Mouse (Mus musculus) spleen, adult 2 months (tissue): ENCODE results near the gene Abcf2. TPM values are rescaled to one million over a fixed set of nuclear protein-coding genes. Genes with fewer than 3 reads are reported as not detected.

Experiments
- DNase-seq, 2 experiments: peaks; one replicate each; pipeline versions ENCODE4 v3.0.0 to v3.0.0-alpha.2; 2012 to 2021; ENCODE audit warnings: low spot score in 2 of 2, low read depth in 1 of 2
- H3K27ac ChIP-seq: fragments of 200-500 bp; 2 replicates; pipeline ENCODE4 v1.5.1; 2012; ENCODE audit warnings: low read length, inconsistent platforms; ENCODE audit not compliant: insufficient read depth
- H3K27me3 ChIP-seq: fragments of 200-500 bp; 2 replicates; pipeline ENCODE4 v1.6.1; 2012; ENCODE audit warnings: mild to moderate bottlenecking, moderate library complexity, low read length, inconsistent platforms; ENCODE audit not compliant: control insufficient read depth, insufficient read depth
- H3K36me3 ChIP-seq: fragments of 200-500 bp; 2 replicates; pipeline ENCODE4 v1.6.1; 2012; ENCODE audit warnings: mild to moderate bottlenecking, low read length, inconsistent platforms; ENCODE audit not compliant: control insufficient read depth, insufficient read depth
- H3K4me1 ChIP-seq: fragments of 200-500 bp; 2 replicates; pipeline ENCODE4 v1.6.1; 2011; ENCODE audit warnings: inconsistent platforms; ENCODE audit not compliant: control insufficient read depth, insufficient read depth, insufficient read length
- H3K4me3 ChIP-seq: fragments of 200-500 bp; 2 replicates; pipeline ENCODE4 v1.5.1; 2011; ENCODE audit warnings: mild to moderate bottlenecking, inconsistent platforms; ENCODE audit not compliant: insufficient read depth, insufficient read length; ENCODE audit errors: extremely low read depth
- CTCF ChIP-seq: fragments of 200-500 bp; IDR thresholded peaks from 2 replicates; pipeline ENCODE4 v1.5.1; 2011; ENCODE audit warnings: mild to moderate bottlenecking, inconsistent platforms; ENCODE audit not compliant: insufficient read depth, insufficient read length, insufficient replicate concordance; ENCODE audit errors: extremely low read depth
- POLR2A ChIP-seq: fragments of 200-500 bp; IDR thresholded peaks from 2 replicates; pipeline ENCODE4 v1.6.1; 2011; ENCODE audit warnings: low read depth, low read length, inconsistent platforms
- WGBS: fragments of 180-500 bp; shearing (Covaris S2); methylation state at CpG from one replicate; pipeline ENCODE4 v1.1.7; 2018; 5-methylcytosine and 5-hydroxymethylcytosine counted together
- polyA plus RNA-seq: library from polyadenylated mRNA; depleted of rRNA; stranded (reverse); fragments of >200 nt; gene quantifications from 2 replicates; pipeline ENCODE4 v1.2.3, GENCODE M21; 2012

Abcf2 gene
- polyA plus RNA-seq, 1 experiment = 30.6 TPM

- no peaks in the 10 kb centered on the region for H3K36me3 ChIP-seq
- H3K4me1 ChIP-seq = no peaks in the 10 kb centered on the region
- TF ChIP-seq POLR2A (no peak), CTCF (no peak)
- H3K4me3 ChIP-seq = no peak overlapping the region
- DNase-seq = no peak
- no peak overlapping the region for H3K27ac ChIP-seq
- H3K27me3 ChIP-seq = 0 out of 2 replicates have a peak, but pooled peaks cover 2% of the 10 kb centered on the region
- WGBS = 86% methylated on average over 8 of the region's 8 CpGs
Observed at GRCm38 (mm10) chr5:24620116-24620515, 42.8 kb upstream of the Abcf2 start.

- Histone ChIP-seq H3K27me3 (0 out of 2 replicates have a peak, but pooled peaks cover 2% of the 10 kb centered on the region), H3K4me3 (no peak overlapping the region), H3K36me3 (no peaks in the 10 kb centered on the region), H3K4me1 (no peaks in the 10 kb centered on the region), H3K27ac (no peak overlapping the region)
- no peak for TF ChIP-seq CTCF
- no peak for TF ChIP-seq POLR2A
- DNase-seq = no peak
- WGBS = 88% methylated on average over 3 of the region's 3 CpGs
Observed at GRCm38 (mm10) chr5:24618921-24619320, 41.7 kb upstream of the Abcf2 start.

- Histone ChIP-seq H3K4me3 (no peak overlapping the region), H3K27ac (no peak overlapping the region), H3K4me1 (no peaks in the 10 kb centered on the region), H3K36me3 (no peaks in the 10 kb centered on the region), H3K27me3 (no peaks in the 10 kb centered on the region)
- TF ChIP-seq CTCF = no peak
- no peak for TF ChIP-seq POLR2A
- no peak for DNase-seq
- 72% methylated on average over 6 of the region's 6 CpGs for WGBS
Observed at GRCm38 (mm10) chr5:24615097-24615496, 37.8 kb upstream of the Abcf2 start.

- no peak for TF ChIP-seq POLR2A
- TF ChIP-seq CTCF = no peak
- Histone ChIP-seq H3K27ac (no peak overlapping the region), H3K4me1 (no peaks in the 10 kb centered on the region), H3K4me3 (no peak overlapping the region), H3K27me3 (no peaks in the 10 kb centered on the region), H3K36me3 (no peaks in the 10 kb centered on the region)
- 76% methylated on average over 5 of the region's 5 CpGs for WGBS
- DNase-seq = no peak
Observed at GRCm38 (mm10) chr5:24612302-24612649, 35.0 kb upstream of the Abcf2 start.

- 82% methylated on average over 7 of the region's 7 CpGs for WGBS
- Histone ChIP-seq H3K36me3 (no peaks in the 10 kb centered on the region), H3K27ac (no peak overlapping the region), H3K4me3 (no peak overlapping the region), H3K4me1 (no peaks in the 10 kb centered on the region), H3K27me3 (no peaks in the 10 kb centered on the region)
- TF ChIP-seq POLR2A = no peak
- no peak for TF ChIP-seq CTCF
- no peak for DNase-seq
Observed at GRCm38 (mm10) chr5:24611366-24612301, 34.4 kb upstream of the Abcf2 start.

- 53% methylated on average over 5 of the region's 5 CpGs for WGBS
- Histone ChIP-seq H3K27me3 (peaks cover 2% of the 10 kb centered on the region; the same call in 1 of the 2 replicates), H3K27ac (no peak overlapping the region), H3K4me3 (no peak overlapping the region), H3K36me3 (no peaks in the 10 kb centered on the region), H3K4me1 (peaks cover 4% of the 10 kb centered on the region; the same call in 1 of the 2 replicates)
- no peak for DNase-seq
- TF ChIP-seq CTCF = no peak
Observed at GRCm38 (mm10) chr5:24609388-24609787, 32.1 kb upstream of the Abcf2 start.

GRCm38 (mm10) chr5:24605980-24606665 is 28.9 kb upstream of the Abcf2 start:
- no peaks in the 10 kb centered on the region for H3K36me3 ChIP-seq
- H3K27me3 ChIP-seq = peaks cover 12% of the 10 kb centered on the region
- DNase-seq = no peak
- no peak overlapping the region for H3K4me3 ChIP-seq
- WGBS = 78% methylated on average over 14 of the region's 14 CpGs
- H3K4me1 ChIP-seq = peaks cover 10% of the 10 kb centered on the region
- TF ChIP-seq CTCF (no peak), POLR2A (no peak)
- H3K27ac ChIP-seq = no peak overlapping the region
